Mouse (Mus musculus) stomach, postnatal 0 days (tissue): ENCODE results near the gene Hist2h3c1.
"Not testable (repeated sequence)": the region's sequence is repeated elsewhere in the genome, so short reads cannot be mapped to it uniquely, and the experiment has no call there.

ENCODE experiments used
- CTCF ChIP-seq: IDR thresholded peaks from 2 replicates; pipeline ENCODE4 v1.5.1; 2016; ENCODE audit warnings: antibody characterized with exemption, low read depth, mild to moderate bottlenecking, moderate library complexity
- EP300 ChIP-seq: optimal IDR thresholded peaks from 2 replicates; pipeline ENCODE3; 2016; ENCODE audit warnings: antibody characterized with exemption

DNA sequence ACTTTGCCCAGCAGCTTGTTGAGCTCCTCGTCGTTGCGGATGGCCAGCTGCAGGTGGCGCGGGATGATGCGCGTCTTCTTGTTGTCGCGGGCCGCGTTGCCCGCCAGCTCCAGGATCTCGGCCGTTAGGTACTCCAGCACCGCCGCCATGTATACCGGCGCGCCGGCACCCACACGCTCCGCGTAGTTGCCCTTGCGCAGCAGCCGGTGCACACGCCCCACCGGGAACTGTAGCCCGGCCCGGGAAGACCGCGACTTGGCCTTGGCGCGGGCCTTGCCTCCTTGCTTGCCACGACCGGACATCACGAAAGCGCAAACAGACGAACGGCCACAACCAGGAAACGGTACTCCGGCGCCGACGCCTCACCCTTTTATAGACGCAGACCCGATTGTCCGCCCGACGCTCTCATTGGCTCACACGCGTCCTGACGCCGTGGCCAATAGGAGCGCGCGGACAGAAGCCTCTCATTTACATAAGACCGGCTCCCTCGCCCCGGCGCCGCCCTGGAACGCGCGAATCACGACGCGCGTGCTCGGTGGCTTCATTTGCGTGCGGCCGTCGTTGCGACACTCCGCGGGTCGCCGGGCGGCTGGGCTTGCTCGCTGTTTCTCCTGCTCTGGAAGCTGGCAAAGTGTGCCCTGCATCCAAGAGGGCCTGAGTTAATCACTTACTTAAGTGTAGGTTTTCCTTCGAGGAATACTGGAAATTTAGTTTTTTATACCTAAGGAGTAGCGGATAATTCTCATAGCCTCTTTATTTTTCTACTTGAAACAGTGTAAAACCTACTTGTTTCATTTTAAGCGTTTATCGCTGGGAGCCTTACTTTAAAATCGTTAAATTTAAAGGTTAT lies 6.3 kb upstream of the Hist2h3c1 start, which contains the start of gene Hist2h2aa2:
- TF ChIP-seq CTCF, EP300: not testable (repeated sequence)
